Mouse (Mus musculus): ENCODE measurements around the gene Srcap. TPM values are rescaled to one million over a fixed set of nuclear protein-coding genes. Genes with fewer than 3 reads are reported as not detected.

Srcap gene
- total and polyA plus RNA-seq, 2 experiments from 2014 or later: 23.7 to 39.9 TPM

DNA sequence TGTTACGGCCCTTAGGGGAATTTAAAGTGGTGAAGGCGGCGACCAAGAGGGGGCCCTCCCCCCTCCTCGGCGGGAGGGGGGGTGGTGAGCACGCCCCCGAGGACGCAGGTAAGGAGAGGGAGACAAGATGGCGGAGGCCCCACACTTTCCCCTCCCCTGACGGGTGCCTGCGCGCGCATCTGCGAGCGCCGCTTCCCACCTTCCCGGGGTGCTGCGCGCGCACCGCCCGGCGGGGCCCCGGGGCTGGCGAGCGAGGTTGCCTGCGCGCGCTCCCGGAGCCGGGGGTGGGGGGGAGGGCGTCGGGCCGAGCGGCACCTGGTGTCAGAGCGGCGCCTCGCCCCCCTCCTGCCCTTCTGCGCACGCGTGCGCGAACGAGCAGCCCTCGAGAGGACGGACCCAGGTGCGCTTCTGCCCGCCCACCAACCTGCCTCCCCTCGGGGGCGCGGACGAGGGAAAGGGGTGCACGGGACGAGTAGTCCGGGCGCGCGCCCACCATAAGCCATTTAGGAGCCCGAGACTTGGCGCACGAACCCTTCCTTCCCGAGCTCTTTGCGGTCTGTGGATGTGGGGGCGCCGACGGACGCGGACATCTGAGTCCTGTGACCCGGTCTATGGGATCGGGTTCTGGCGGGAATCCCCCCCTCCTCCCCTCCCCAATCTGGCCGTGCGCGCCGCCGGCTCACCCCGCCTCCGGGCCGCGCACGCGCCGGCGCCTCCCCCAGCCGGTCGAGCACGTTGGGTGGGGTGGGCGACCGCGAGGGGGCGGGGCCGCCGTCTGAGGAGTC is 640 bp downstream of the Srcap start:
- Histone ChIP-seq H3K4me1 (ENCODE audit: insufficient read depth) (peaks cover 8% of the 10 kb centered on the region; the same call in 1 of the 2 replicates), H3K9ac (peak overlapping the region; percentile 93), H3K4me2 (ENCODE audit: low read depth) (peak overlapping the region; percentile 67), H3K27me3 (ENCODE audit: insufficient read depth, low read length) (no peaks in the 10 kb centered on the region), H3K36me3 (ENCODE audit: insufficient read depth) (peaks cover 20% of the 10 kb centered on the region), H3K9me3 (ENCODE audit: low read length) (no peaks in the 10 kb centered on the region), H3K4me3 (ENCODE audit: low read depth, low read length) (peak overlapping the region; percentile 83), H3K27ac (ENCODE audit: low read depth, low read length) (peak overlapping the region; percentile 99)
- DNase-seq (peak; percentile 96), ATAC-seq (peak; percentile 85)
- 1% methylated on average over 53 of the region's 93 CpGs for WGBS
- TF ChIP-seq CTCF (IDR thresholded peaks at IDR 0.05; ENCODE audit: low read depth): no peak

DNA sequence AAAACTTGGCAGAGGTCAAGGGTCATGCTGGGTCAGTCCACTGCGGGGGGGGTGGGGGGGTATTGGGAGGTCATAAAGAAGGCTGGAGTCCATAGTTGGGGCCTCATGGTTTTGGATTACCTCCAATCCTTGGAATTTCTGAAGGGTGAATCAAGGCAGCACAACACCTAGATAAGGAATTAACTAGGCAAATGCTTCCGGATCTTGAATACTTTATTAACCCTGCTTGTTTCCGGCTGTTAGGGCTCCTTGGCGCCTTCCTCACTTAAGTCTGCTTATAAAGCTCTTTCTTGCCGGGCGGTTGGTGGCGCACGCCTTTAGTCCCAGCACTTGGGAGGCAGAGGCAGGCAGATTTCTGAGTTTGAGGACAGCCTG is 1.2 kb downstream of the Srcap start:
- Histone ChIP-seq H3K4me3 (ENCODE audit: low read depth, low read length) (peak overlapping the region; percentile 83), H3K9me3 (ENCODE audit: low read length) (no peaks in the 10 kb centered on the region), H3K4me1 (ENCODE audit: insufficient read depth) (peaks cover 8% of the 10 kb centered on the region; the same call in 1 of the 2 replicates), H3K27me3 (ENCODE audit: insufficient read depth, low read length) (no peaks in the 10 kb centered on the region), H3K36me3 (ENCODE audit: insufficient read depth) (peaks cover 26% of the 10 kb centered on the region), H3K4me2 (ENCODE audit: low read depth) (peak overlapping the region; percentile 67), H3K27ac (ENCODE audit: low read depth, low read length) (peak overlapping the region; percentile 99), H3K9ac (peak overlapping the region; percentile 93)
- TF ChIP-seq CTCF (IDR thresholded peaks at IDR 0.05; ENCODE audit: low read depth): no peak
- ATAC-seq (no peak), DNase-seq (no peak)
- 44% methylated on average over 8 of the region's 8 CpGs for WGBS

DNA sequence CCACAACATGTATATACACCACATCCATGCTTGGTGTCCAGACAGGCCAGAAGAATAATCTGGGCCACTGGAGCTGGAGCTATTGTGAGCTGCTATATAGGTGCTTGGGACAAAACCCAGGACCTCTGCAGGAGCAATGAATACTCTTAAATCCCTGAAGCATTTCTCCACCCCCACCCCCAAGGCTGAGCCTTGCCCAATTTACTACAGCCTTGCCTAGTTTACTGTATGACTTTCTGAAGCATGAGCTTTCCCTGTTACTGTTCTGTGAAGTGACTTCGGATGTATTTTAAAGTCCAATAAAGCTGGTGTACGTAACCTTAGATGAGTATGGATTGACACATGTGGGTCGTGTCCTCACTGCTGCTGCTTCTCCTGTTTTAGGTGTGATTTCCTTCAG is 2.0 kb downstream of the Srcap start:
- Histone ChIP-seq H3K4me1 (ENCODE audit: insufficient read depth) (peaks cover 8% of the 10 kb centered on the region; the same call in 1 of the 2 replicates), H3K36me3 (ENCODE audit: insufficient read depth) (peaks cover 29% of the 10 kb centered on the region), H3K27me3 (ENCODE audit: insufficient read depth, low read length) (no peaks in the 10 kb centered on the region), H3K9ac (no peak overlapping the region), H3K4me3 (ENCODE audit: low read depth, low read length) (no peak overlapping the region), H3K4me2 (ENCODE audit: low read depth) (0 out of 2 replicates have a peak overlapping the region, but pooled peaks have one; percentile 67), H3K27ac (ENCODE audit: low read depth, low read length) (no peak overlapping the region), H3K9me3 (ENCODE audit: low read length) (no peaks in the 10 kb centered on the region)
- DNase-seq (no peak), ATAC-seq (no peak)
- no peak for TF ChIP-seq CTCF (IDR thresholded peaks at IDR 0.05; ENCODE audit: low read depth)
- 89% methylated on average over 3 of the region's 3 CpGs for WGBS

DNA sequence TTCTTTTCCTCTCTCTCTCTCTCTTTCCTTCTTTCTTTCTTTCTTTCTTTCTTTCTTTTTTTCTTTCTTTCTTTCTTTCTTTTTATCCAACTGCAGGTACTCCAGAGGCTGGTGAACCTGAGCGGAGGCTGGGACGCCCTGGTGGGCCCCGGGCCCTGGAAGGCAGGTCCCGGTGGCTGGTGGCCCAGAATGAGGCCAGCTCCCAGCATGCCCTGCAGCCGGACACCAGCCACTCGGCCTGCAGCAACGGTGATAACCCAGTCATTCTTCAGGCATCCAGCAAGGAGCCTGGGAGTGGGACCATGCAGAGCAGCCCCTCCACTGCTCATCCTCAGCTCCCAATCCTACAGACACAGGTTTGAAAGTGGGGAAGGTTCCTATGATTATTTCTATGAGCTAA is 4.1 kb downstream of the Srcap start:
- Histone ChIP-seq H3K4me2 (ENCODE audit: low read depth) (no peak overlapping the region), H3K27ac (ENCODE audit: low read depth, low read length) (no peak overlapping the region), H3K9me3 (ENCODE audit: low read length) (no peaks in the 10 kb centered on the region), H3K36me3 (ENCODE audit: insufficient read depth) (peaks cover 45% of the 10 kb centered on the region), H3K27me3 (ENCODE audit: insufficient read depth, low read length) (no peaks in the 10 kb centered on the region), H3K4me1 (ENCODE audit: insufficient read depth) (peaks cover 8% of the 10 kb centered on the region; the same call in 1 of the 2 replicates), H3K9ac (no peak overlapping the region), H3K4me3 (ENCODE audit: low read depth, low read length) (no peak overlapping the region)
- TF ChIP-seq CTCF (IDR thresholded peaks at IDR 0.05; ENCODE audit: low read depth): no peak
- no peak for ATAC-seq
- WGBS: 87% methylated on average over 7 of the region's 7 CpGs
- DNase-seq: no peak

DNA sequence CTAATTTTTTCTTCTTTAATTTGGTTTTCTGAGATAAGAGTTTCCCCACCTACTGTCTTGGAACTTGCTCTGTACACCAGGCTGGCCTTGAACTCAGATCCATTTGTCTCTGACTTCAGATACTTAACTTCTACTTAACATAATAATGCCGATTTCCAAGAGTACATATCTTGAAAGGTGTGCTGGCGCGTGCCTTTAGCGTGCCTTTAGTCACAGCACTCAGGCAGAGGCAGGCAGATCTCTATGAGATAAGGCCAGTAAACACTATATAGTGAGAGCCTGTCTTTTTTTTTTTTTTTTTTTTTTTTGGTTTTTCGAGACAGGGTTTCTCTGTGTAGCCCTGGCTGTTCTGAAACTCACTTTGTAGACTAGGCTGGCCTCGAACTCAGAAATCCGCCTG is 4.6 kb downstream of the Srcap start:
- WGBS: 96% methylated on average over 6 of the region's 7 CpGs
- Histone ChIP-seq H3K4me1 (ENCODE audit: insufficient read depth) (peaks cover 7% of the 10 kb centered on the region; the same call in 1 of the 2 replicates), H3K4me2 (ENCODE audit: low read depth) (no peak overlapping the region), H3K27me3 (ENCODE audit: insufficient read depth, low read length) (no peaks in the 10 kb centered on the region), H3K4me3 (ENCODE audit: low read depth, low read length) (no peak overlapping the region), H3K9me3 (ENCODE audit: low read length) (no peaks in the 10 kb centered on the region), H3K36me3 (ENCODE audit: insufficient read depth) (peaks cover 50% of the 10 kb centered on the region), H3K9ac (no peak overlapping the region), H3K27ac (ENCODE audit: low read depth, low read length) (no peak overlapping the region)
- ATAC-seq: no peak
- no peak for TF ChIP-seq CTCF (IDR thresholded peaks at IDR 0.05; ENCODE audit: low read depth)
- DNase-seq: no peak

DNA sequence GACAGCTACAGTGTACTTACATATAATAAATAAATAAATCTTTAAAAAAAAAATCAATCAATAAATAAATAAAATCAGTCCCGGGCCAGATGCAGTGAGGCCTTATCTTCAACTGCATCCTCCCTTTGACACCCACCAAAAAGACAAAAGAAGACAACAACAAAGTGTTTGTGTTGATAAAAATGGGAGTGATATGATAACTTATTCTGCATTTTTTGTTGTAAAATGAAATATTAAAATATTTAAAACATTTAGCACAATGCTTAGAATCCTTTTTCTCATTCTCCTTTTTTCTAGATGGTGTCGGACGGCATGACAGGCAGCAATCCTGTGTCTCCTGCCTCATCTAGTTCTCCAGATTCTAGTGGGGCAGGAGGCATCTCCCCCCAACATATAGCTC is 7.5 kb downstream of the Srcap start, which contains the start of gene Gm42715:
Gm42715 (plus strand) TSS at position 301 of the 400 bp plus-strand sequence.
- no peaks in the 10 kb centered on the region for H3K9me3 ChIP-seq (ENCODE audit: low read length)
- no peak for DNase-seq
- H3K4me1 ChIP-seq (ENCODE audit: insufficient read depth): no peaks in the 10 kb centered on the region
- no peak within 1 kb of the TSS for H3K4me3 ChIP-seq (ENCODE audit: low read depth, low read length)
- no peak for TF ChIP-seq CTCF (IDR thresholded peaks at IDR 0.05; ENCODE audit: low read depth)
- no peak within 1 kb of the TSS for H3K4me2 ChIP-seq (ENCODE audit: low read depth)
- H3K36me3 ChIP-seq (ENCODE audit: insufficient read depth): peaks cover 76% of the 10 kb centered on the region
- ATAC-seq: no peak
- 96% methylated on average over 3 of the region's 3 CpGs for WGBS
- no peak within 1 kb of the TSS for H3K9ac ChIP-seq
- no peak within 1 kb of the TSS for H3K27ac ChIP-seq (ENCODE audit: low read depth, low read length)
- no peaks in the 10 kb centered on the region for H3K27me3 ChIP-seq (ENCODE audit: insufficient read depth, low read length)

DNA sequence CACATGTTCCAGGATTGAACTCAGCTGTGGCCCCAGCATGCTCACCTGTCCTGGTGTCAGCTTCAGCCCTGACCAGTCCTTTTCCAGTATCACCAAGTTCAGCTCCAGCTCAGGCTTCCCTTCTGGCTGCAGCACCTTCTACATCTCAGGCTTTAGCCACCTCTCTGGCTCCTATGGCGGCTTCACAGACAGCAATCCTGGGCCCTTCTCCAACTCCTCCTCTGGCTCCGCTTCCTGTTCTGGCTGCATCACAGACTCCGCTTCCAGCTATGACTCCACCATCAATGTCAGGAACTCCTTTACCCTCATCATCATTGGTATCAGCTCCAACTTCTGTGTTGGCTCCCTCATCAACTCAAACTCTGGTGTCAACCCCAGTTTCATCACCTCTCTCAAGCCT is 29.9 kb downstream of the Srcap start:
- no peak for DNase-seq
- no peak for ATAC-seq
- 87% methylated on average over 3 of the region's 3 CpGs for WGBS

More for the DNA sequence above, 29.9 kb downstream of the Srcap start:
- Histone ChIP-seq H3K27ac (ENCODE audit: low read depth, low read length) (no peak overlapping the region), H3K9me3 (ENCODE audit: low read length) (no peaks in the 10 kb centered on the region), H3K36me3 (ENCODE audit: insufficient read depth) (peaks cover 84% of the 10 kb centered on the region), H3K4me3 (ENCODE audit: low read depth, low read length) (no peak overlapping the region), H3K9ac (no peak overlapping the region), H3K4me2 (ENCODE audit: low read depth) (no peak overlapping the region), H3K27me3 (ENCODE audit: insufficient read depth, low read length) (no peaks in the 10 kb centered on the region), H3K4me1 (ENCODE audit: insufficient read depth) (no peaks in the 10 kb centered on the region)
- TF ChIP-seq CTCF (IDR thresholded peaks at IDR 0.05; ENCODE audit: low read depth): no peak
